Mouse (Mus musculus): ENCODE results near the gene Itm2c.
A peak's percentile ranks its signal among the peaks of the same experiment; 100 is the strongest.

The Itm2c gene

DNA sequence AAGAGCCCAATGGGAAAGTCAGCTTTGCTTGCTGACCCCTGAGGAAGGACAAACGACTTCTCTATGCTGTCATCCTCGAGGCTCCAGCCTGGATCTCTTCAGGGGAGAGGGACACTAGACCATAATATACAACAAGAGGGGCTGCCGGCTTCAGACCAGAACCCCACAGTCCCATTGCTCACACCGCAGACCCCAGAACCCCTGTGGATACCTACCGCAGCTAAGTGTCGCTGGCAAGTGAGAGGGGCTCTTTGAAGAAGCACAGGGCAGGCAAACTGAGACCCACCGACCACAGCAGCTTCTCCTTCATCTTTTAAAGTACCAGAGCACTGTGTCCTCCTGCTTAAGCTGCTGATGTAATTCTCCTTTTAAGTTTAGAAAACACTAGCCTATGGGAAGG, 40.5 kb downstream of the Itm2c start:
- DNase-seq (ENCODE audit: low read depth): no peak

DNA sequence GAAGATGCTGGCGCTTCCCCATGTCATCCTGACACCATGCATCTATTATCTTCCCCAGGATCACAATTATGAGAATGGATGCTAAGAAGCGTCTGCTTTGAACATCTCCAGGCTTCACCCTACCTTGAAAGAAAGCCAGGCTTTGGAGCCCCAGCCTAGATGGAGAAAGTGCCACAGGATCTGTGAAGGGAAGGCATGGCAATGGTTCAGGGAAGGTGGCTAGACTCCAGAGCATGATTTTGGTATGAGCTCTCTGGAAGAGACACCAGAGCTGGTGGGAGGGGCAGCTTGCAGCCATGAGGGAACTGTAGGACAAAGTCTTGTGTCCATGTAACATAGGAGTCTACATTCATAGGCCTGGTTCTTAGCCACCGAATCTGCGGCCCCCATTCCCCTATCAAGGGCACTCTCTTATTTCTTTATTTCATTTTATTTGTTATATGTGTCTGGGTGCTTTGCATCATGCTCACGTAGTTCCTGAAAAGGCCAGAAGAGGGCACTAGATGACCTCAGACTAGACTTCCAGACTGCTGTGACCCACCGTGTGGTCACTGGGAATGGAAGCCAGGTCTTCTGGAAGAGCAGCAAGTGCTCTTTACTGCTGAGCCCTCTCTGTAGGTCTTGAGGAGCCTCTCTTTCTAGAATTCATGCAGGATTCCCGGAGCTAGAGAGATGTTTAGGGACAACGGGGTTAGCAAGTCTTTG, 41.2 kb downstream of the Itm2c start:
- DNase-seq (ENCODE audit: low read depth): peak; percentile 78

DNA sequence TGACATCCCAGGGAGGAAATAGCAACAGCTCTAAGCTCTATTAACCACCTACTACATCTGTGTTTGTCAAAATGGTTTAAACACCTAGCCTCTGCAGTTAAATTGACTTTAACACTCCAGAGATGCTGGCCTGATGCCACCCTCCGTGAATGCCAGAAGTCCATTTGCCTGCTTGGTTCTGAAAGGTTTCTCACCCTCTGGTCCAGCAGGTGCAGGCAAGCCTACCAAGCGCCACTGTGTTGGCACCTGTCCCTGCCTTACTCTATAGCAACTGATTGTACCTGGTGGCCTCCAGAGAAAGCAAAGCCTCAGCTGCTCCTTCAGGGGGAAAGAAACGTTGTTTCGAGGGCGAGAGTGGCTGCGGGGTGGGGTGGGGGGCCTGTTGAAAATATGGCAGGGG, 42.2 kb downstream of the Itm2c start:
- no peak for DNase-seq (ENCODE audit: low read depth)

DNA sequence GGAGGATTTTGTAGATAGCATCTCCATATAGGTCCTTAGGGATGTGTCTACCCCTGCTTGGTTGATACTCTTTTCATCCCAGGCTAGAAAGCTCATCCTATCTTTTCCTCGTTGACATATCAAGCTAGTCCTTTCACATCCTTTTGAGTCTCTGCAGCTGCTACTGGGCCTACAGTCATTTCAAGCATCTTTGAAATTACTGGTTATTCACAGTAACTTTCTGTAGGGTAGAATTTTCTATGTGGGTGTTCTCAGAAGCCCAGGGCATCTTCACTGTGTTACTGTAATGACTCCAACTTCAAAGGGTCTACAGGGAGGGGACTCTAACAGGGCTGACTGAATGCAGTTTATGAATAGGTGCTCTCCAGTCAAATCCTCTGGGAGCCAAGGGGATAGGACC, 43.2 kb downstream of the Itm2c start:
- DNase-seq (ENCODE audit: low read depth): no peak

DNA sequence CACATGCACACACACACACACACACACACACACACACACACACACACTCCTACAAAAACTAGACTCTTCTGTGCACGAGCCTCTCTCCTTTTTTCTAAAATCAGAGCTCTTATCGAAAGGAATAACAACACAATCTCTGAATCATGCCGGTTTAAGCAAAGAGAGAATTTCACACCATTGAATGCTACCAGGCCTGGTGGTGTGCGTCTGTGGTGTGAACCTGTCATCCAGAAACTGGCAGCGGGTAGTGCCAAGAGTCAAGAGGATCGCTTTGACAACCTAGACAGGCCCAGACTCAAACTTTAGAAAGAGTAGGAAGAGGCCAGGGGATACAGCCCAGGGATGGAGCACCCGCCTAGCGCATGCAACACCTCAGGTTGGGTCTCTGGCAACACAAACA, 48.2 kb downstream of the Itm2c start:
- no peak for DNase-seq (ENCODE audit: low read depth)

DNA sequence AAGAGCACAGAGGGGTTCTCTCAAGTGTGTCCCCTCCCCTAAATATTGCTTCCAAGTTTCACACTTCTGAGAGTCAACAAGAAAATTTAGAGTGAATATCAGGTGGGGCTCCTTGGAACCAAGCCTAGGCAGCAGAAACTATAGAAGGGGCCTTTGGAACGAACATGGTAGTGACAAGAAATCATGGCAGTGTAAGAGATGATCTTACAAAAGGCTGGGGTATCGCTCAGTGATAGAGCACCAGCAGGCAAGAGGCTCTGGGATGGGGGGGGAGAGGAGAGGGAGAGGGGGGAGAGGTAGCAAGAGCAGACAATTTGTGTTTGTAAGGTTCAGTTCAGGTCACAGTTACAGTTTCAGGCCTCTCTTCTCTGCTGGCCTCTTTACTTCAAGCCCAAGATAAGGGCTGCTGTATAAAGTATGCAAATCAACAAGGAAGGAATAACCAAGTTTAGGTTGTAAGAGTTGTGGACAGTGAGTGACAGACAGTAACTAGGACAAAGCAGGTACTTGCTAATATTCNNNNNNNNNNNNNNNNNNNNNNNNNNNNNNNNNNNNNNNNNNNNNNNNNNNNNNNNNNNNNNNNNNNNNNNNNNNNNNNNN, 55.1 kb downstream of the Itm2c start:
- DNase-seq (ENCODE audit: low read depth): no peak

DNA sequence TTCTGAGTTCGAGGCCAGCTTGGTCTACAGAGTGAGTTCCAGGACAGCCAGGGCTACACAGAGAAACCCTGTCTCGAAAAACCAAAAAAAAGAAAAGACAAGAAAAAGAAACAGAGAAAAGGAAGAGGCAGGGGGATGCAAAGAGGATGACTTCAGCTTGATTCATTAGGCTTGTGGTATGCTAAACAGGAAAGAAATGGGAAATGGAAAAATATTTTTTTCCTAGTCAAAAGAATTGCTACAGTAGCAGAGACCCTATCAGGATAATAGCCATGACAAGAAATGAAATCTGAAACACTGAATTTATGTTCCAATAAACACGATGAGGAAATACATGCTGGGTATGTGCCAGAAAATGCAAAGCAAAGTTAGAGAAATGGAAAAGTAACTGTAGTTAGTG, 61.1 kb downstream of the Itm2c start:
- peak; percentile 26 for DNase-seq (ENCODE audit: low read depth)

DNA sequence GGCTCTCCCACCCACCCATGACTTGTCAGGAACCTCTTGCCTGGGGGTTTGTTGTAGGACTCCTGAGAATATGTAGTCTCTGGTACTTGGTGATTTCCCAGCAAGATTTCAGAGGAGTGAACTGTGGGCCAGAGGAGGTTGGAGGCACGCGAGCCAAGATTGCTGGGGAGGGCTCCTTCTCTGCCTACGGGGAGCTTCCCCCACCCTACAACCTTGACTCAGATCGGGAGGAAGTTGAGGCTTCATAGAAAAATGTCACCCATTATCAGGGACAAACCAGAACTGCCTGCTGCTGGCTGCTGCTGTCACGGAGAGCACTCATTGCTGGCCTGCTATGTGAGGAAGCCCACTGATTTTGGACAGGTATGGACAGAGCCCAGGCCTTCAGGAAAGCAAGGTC, 63.2 kb downstream of the Itm2c start:
- DNase-seq (ENCODE audit: low read depth): no peak

DNA sequence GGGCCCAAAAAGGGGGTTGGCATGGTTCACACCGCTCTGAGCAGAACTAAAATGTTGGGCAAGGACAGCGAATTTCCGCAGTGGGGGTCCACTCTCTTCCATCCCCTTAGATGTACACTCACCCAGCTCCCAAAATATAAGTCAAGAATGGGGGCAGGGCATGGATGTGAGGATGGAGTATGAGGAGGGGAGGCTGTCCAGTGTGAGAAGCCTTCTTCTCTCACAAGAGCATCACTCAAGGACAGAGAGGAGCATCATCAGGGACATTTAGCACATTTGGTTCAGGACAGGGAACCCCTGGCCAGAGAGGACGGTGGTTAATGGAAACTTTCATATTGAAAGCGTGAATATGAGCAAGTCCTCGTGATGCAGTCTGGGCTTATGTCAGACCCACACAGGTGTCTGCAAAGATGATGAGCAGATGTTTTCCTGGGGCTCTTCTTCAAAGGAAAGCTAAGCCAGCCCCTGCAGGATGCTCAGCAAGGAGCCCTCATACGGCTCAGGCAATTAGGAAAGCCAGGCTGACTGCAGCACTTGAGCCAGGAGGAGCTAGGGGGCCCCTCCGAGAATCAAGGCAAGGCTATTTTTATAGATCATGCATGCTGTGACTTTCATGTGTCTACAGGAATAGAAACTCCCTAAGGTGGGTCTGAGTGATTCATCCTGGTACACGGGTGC, 64.0 kb downstream of the Itm2c start:
- DNase-seq (ENCODE audit: low read depth): no peak

All from NIH3T3 (cell line).